Mouse (Mus musculus): ENCODE measurements around the gene Olfr1321. TPM values are rescaled to one million over a fixed set of nuclear protein-coding genes. Genes with fewer than 3 reads are reported as not detected.

Olfr1321 gene
- not detected in 2 replicates for total RNA-seq (2014; rRNA removed)
- not detected in 2 replicates for polyA plus RNA-seq (2015; fragmentation: Nextera tagmentation; extraction: Ambion mirVana)

DNA sequence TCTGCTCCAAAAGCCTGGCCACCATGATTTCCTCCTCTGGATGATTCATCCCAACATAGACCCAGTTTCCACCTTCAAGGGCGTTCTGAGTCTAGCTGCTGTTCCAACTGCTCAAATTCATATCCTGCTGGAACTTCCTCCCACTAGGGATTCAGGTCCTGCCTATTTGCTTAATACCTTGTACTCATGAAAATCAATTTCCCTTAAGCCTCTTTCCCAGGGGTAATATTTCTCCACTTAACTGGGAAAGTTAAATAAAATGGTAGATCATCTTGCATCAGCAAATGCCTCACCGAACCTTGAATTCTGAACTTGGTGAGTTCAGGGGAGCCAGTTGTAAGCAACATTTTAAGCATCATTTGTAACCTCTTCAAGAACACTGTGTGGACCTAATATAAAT, at the start of gene Olfr1321:
Gene Olfr1321, minus strand, starts transcription at position 101 of the 400 bp plus-strand sequence.
- TF ChIP-seq CTCF (IDR thresholded peaks at IDR 0.05) = no peak

DNA sequence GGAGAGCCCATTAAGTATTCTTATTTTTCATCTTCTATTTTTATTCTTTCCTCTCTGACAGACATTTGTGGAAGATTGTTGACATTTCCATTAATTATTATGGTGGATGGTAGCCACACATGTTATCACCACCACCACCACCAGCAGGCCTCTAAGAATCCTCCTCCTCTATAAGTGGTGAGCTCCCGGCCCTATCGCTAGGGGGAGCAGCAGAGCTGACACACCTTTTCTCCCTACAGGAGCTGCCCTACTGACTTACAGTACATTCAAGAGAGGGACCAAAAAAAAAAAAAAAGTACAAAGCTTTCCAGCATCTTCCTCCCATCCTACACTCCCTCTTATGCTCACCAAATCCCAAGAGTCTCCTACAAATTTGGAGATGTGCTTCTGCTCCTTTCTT, 36.0 kb upstream of the Olfr1321 start:
- H3K9ac ChIP-seq (replicated peaks; ENCODE audit: low read length, poor library complexity, severe bottlenecking) = no peak overlapping the region
- no peak overlapping the region for H3K4me3 ChIP-seq (ENCODE audit: low read depth, low read length)
- ATAC-seq (ENCODE audit: low FRiP score) (no peak), DNase-seq (ENCODE audit: low spot score) (no peak)
- no peak for TF ChIP-seq CTCF (IDR thresholded peaks at IDR 0.05)
- H3K4me2 ChIP-seq (ENCODE audit: low read depth, low read length, poor library complexity, severe bottlenecking) = no peak overlapping the region
- no peaks in the 10 kb centered on the region for H3K4me1 ChIP-seq (ENCODE audit: insufficient read depth, low read length)
- no peaks in the 10 kb centered on the region for H3K27me3 ChIP-seq (ENCODE audit: insufficient read depth, low read length)
- 18% methylated on average over 2 of the region's 2 CpGs for WGBS
- no peak overlapping the region for H3K27ac ChIP-seq (ENCODE audit: low read depth, low read length)
- H3K9me3 ChIP-seq (ENCODE audit: low read length) = no peaks in the 10 kb centered on the region
- no peaks in the 10 kb centered on the region for H3K36me3 ChIP-seq (ENCODE audit: insufficient read depth, low read length)

More for the DNA sequence above, at the start of gene Olfr1321:
- Histone ChIP-seq H3K27me3 (ENCODE audit: insufficient read depth, low read length) (no peaks in the 10 kb centered on the region), H3K4me1 (ENCODE audit: insufficient read depth, low read length) (no peaks in the 10 kb centered on the region), H3K27ac (ENCODE audit: low read depth, low read length) (no peak within 1 kb of the TSS), H3K4me3 (ENCODE audit: low read depth, low read length) (no peak within 1 kb of the TSS), H3K9me3 (ENCODE audit: low read length) (no peaks in the 10 kb centered on the region), H3K36me3 (ENCODE audit: insufficient read depth, low read length) (no peaks in the 10 kb centered on the region), H3K9ac (replicated peaks; ENCODE audit: low read length, poor library complexity, severe bottlenecking) (no peak within 1 kb of the TSS), H3K4me2 (ENCODE audit: low read depth, low read length, poor library complexity, severe bottlenecking) (no peak within 1 kb of the TSS)
- DNase-seq (ENCODE audit: low spot score) (no peak), ATAC-seq (ENCODE audit: low FRiP score) (no peak)
- whole genome bisulfite sequencing = 85% methylated on average over 2 of the region's 2 CpGs

DNA sequence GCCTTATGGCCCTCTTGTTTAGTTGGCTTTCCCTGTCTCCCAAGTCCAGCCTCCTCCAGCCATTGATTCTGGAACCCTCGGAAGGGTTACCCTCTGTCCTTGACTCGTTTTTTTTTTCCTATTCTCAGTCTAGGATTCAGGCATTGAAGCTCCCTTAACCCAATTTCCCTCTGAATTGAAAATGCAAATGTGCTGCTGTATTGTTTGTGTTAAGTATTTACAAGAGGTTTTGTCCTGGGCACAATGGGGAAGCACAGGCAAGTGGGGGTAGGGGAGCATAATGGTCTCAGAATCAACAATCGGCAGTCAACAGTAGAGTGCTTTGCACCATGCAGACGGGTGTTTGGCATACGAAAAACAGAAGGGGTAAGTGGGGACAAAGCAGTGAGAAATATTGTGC, 10.3 kb upstream of the Olfr1321 start:
- Histone ChIP-seq H3K36me3 (ENCODE audit: insufficient read depth, low read length) (no peaks in the 10 kb centered on the region), H3K27me3 (ENCODE audit: insufficient read depth, low read length) (no peaks in the 10 kb centered on the region), H3K4me2 (ENCODE audit: low read depth, low read length, poor library complexity, severe bottlenecking) (no peak overlapping the region), H3K9me3 (ENCODE audit: low read length) (no peaks in the 10 kb centered on the region), H3K9ac (replicated peaks; ENCODE audit: low read length, poor library complexity, severe bottlenecking) (no peak overlapping the region), H3K4me1 (ENCODE audit: insufficient read depth, low read length) (no peaks in the 10 kb centered on the region), H3K27ac (ENCODE audit: low read depth, low read length) (no peak overlapping the region), H3K4me3 (ENCODE audit: low read depth, low read length) (no peak overlapping the region)
- no peak for TF ChIP-seq CTCF (IDR thresholded peaks at IDR 0.05)
- DNase-seq (ENCODE audit: low spot score) (no peak), ATAC-seq (ENCODE audit: low FRiP score) (no peak)
- WGBS = 29% methylated on average over 5 of the region's 5 CpGs

Other genes starting within 250 kb of the Olfr1321 start
- gene Olfr1320, start 62.7 kb downstream of the Olfr1321 start, total RNA-seq (2014; rRNA removed) = not detected in 2 replicates
- not detected in 2 replicates for gene Olfr1320, start 62.7 kb downstream of the Olfr1321 start, polyA plus RNA-seq (2015; fragmentation: Nextera tagmentation; extraction: Ambion mirVana)
- 25.2 and 25.7 TPM in 2 replicates for gene Igsf1, start 62.7 kb upstream of the Olfr1321 start, total RNA-seq (2014; rRNA removed)
- gene Igsf1, start 62.7 kb upstream of the Olfr1321 start, polyA plus RNA-seq (2015; fragmentation: Nextera tagmentation; extraction: Ambion mirVana) = 21.3 and 23.0 TPM in 2 replicates
- gene Olfr1322, start 156.4 kb upstream of the Olfr1321 start, total RNA-seq (2014; rRNA removed) = not detected in 2 replicates
- not detected in 2 replicates for gene Olfr1322, start 156.4 kb upstream of the Olfr1321 start, polyA plus RNA-seq (2015; fragmentation: Nextera tagmentation; extraction: Ambion mirVana)

All from midbrain, postnatal 0 days (tissue).